Mouse (Mus musculus) CH12F3 (cell line): ENCODE results near the gene Xxylt1.

Experiments used
- in situ Hi-C: fragments of 300-500 bp; cut with MboI; formaldehyde crosslinking; loops from 2 replicates; pipeline ENCODE4 v1.14.3; 2020; ENCODE audit warnings: low sequenced_read_pairs

The Xxylt1 gene

DNA sequence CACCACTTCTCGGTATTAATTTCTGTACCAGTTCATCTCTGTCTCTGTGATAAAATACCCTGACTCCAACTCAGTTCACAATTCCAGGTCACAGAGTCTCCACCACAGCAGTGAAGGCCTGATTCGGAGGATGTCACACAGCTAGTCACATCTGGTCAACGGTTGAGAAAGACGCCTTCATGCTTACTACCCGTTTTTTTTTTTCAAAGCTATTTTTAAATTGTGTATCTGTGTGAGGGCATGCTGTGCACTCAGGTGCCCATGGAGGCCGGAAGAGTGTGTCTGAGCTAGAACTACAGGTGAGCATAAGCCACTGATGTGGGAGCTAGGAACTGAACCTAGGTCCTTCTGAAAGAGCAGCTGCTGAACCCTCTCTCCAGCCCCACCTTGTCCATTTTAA lies 16.4 kb downstream of the Xxylt1 start:
- in situ Hi-C loops: loop anchor here (25.0 kb wide), 1 partner anchor 802 kb away; the partner anchor contains the start of gene Cpn2

GRCm38 (mm10) chr16:31062918-31063317 lies 18.3 kb downstream of the Xxylt1 start:
- in situ Hi-C loops: loop anchor here (25.0 kb wide), 1 partner anchor 801 kb away; the partner anchor contains the start of gene Cpn2

GRCm38 (mm10) chr16:31061246-31061880 lies 19.9 kb downstream of the Xxylt1 start:
- in situ Hi-C loops: loop anchor here (25.0 kb wide), 1 partner anchor 799 kb away; the partner anchor contains the start of gene Cpn2

GRCm38 (mm10) chr16:31060714-31061113 lies 20.5 kb downstream of the Xxylt1 start:
- in situ Hi-C loops: loop anchor here (25.0 kb wide), 1 partner anchor 798 kb away; the partner anchor contains the start of gene Cpn2

GRCm38 (mm10) chr16:31060226-31060625 lies 21.0 kb downstream of the Xxylt1 start:
- in situ Hi-C loops: loop anchor here (25.0 kb wide), 1 partner anchor 798 kb away; the partner anchor contains the start of gene Cpn2

GRCm38 (mm10) chr16:31059730-31060129 lies 21.5 kb downstream of the Xxylt1 start:
- in situ Hi-C loops: loop anchor here (25.0 kb wide), 1 partner anchor 797 kb away; the partner anchor contains the start of gene Cpn2

GRCm38 (mm10) chr16:31052812-31053211 lies 28.4 kb downstream of the Xxylt1 start:
- in situ Hi-C loops: loop anchor here (25.0 kb wide), 1 partner anchor 791 kb away; the partner anchor contains the start of gene Cpn2

- in situ Hi-C loops: loop anchor here (25.0 kb wide), 1 partner anchor 790 kb away; the partner anchor contains the start of gene Cpn2
Measured at GRCm38 (mm10) chr16:31052177-31052726, 29.0 kb downstream of the Xxylt1 start.

- in situ Hi-C loops: loop anchor here (25.0 kb wide), 1 partner anchor 788 kb away; the partner anchor contains the start of gene Cpn2
Measured at GRCm38 (mm10) chr16:31050701-31051100, 30.5 kb downstream of the Xxylt1 start.

GRCm38 (mm10) chr16:31048194-31048593 lies 33.0 kb downstream of the Xxylt1 start:
- in situ Hi-C loops: no loop called here

- in situ Hi-C loops: no loop called here
Measured at GRCm38 (mm10) chr16:31047186-31047898, 33.9 kb downstream of the Xxylt1 start.

DNA sequence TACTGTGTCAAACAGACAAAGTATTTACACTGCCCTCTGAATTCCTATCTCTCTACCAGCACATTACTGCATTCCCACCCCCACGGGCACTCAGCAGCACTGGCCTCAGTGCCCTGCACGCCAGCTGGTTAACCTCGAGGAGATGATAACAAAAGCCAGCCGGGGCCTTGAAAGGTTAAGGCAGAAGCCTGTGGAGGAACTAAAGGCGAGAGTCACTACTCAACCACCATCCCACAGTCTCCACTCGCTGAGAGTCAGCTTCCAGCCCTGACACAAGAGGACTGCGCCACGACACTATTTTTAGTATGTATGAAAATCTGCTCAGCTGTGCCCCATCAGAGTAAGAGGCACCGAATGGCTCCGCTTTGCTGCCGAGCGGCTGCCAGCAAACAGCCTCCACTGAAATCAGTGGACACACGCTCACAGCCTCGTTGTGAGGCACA lies 35.0 kb downstream of the Xxylt1 start:
- in situ Hi-C loops: no loop called here

GRCm38 (mm10) chr16:31045211-31045610 lies 36.0 kb downstream of the Xxylt1 start:
- in situ Hi-C loops: no loop called here

DNA sequence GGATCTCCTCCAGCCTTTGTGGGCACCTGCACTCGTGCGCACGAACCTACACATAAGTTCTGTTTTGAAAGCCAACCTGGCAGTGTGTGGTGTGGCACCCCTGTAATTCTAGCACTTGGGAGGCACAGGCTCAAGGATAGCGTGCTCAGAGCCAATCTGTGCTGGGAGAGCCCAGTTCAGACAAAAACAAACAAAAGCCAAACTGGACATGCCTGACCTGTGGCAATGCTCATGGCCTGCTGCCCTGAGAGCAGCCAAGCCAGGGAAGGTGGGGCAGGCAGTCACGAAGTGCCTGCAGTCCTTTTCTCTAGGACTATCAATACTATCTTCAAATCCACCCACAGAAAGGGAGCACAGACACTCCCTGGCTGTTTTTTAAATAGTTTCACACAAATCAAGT lies 38.1 kb downstream of the Xxylt1 start:
- in situ Hi-C loops: no loop called here

GRCm38 (mm10) chr16:31041566-31041965 lies 39.7 kb downstream of the Xxylt1 start:
- in situ Hi-C loops: no loop called here

DNA sequence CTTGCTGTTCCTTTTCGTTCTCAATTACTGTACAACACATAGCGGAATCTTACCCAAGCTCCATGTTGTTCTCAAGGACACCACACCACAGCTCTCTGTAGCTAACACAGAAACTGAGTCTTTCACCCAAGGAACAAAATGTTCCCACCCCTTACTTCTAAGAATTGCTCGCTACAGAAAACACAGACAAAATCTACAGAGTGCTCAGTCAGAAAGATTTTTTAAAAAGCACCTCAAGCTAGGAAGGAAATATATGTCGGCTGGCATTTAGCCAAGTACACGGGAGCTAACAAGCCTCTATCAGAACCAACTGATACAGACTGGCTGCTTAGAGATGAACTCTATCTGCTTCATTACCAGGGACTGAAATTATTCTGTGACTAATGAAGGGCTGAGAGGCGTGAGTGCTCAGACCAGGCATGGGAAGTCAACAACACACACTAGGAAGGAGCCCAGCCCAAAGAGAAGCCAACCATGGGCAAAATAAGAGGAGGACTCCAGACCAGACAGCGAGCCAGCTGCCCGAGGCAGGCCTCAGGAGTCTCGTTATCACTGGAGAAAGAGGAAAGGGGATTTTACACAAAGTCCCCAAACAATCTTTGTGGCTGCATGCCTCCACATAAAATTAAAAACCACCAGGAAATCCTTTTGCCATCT lies 41.3 kb downstream of the Xxylt1 start:
- in situ Hi-C loops: no loop called here

DNA sequence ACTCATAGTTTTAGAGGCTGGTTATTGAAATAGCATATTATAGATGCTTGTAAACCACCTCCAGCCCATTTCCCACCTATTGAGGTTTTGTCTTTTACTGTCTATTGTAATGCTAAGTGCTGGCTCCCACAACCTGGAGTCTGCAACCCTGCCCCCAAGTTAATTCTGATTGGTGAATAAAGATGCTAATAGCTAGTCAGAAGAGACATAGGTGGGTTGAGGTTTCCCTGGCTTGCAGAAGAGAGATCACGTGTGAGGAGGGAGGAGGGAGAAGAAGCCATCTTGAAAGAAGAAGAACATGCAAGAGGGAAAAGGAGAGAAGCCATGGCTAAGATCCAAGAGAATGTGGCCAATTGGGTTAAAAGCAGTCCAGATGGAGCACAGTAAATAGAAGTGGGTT lies 43.8 kb downstream of the Xxylt1 start:
- in situ Hi-C loops: no loop called here

DNA sequence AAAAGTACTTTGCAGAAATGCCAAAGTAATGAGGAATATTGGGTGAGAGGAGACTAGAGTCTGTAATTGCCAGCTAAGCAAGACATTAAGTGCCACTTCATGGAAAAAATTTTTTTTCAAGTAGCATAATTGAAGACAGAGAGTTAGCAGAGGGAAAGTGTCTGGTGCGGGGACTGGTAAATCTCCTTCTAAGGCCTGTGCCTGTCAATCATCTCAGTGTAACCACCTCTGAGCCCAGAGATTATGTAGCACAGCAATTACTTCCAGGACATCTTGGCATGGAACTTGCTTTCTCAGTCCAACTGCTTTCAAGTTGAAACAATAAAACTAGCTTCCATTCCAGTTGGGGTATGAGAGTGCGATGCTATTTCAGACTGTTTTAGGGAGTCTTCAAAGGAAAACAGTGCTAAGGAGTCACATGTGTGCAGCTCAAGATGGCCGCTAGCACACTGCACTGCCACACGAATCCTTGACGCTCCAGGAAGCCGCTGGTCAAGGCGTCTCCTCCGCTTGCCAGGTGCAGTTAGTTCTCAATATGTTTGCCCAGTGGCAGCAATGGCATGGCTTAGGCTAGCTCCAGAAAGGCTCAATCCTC lies 45.5 kb downstream of the Xxylt1 start:
- in situ Hi-C loops: no loop called here

- in situ Hi-C loops: no loop called here
Measured at GRCm38 (mm10) chr16:31035235-31035634, 46.0 kb downstream of the Xxylt1 start.

DNA sequence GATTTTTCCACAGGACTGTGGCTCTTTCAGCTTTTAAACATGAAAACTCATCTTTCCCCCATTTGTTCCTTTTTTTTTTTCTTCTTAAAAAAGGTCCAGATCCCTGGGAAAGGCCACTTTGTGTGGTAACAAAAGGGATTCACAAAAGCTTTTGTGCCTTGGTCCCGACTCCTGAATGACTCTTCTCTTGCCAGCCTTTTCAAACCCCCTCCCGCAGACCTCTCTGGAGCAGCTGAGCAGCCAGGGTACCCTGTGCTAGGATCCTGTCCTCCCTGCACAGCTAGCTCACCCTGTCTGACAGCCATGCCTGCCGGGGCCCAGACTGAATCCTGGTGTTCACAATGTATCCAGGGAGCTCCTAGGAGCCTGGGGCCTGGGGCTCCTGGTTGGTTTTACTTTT lies 47.2 kb downstream of the Xxylt1 start:
- in situ Hi-C loops: no loop called here
